Mouse (Mus musculus): ENCODE measurements around the gene Usf1. TPM values are rescaled to one million over a fixed set of nuclear protein-coding genes. Genes with fewer than 3 reads are reported as not detected.

The Usf1 gene
- polyA plus RNA-seq, 1 experiment from 2014 or later: 106 TPM

DNA sequence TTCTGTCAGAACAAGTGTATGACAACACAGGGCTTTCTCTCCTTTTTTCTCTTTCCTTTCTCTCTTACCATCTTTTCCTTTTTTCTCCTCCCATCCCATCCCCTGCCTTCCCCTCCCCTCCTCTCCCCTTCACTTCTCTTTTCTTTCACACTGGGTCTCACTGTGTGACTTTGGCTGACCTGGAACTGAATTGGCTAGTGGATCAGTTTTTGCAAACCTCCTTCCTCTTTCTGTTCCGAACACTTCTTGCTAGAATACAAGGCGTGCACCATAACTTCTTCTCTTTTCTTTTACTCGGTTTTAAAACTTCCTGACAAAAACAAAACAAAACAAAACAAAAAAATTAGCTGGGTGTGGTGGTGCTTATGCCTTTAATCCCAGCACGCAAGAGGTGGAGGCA lies 55.5 kb downstream of the Usf1 start:
- CTCF ChIA-PET: interaction anchor here (1.0 kb wide), 1 partner anchor 26 kb away, joined by 3 read pairs; no protein-coding TSS in a partner anchor
- no peak for ATAC-seq
- no peaks in the 10 kb centered on the region for H3K27me3 ChIP-seq
- DNase-seq (ENCODE audit: low read depth, low spot score): no peak
- in situ Hi-C loops (cut with MboI; ENCODE audit: low pct_unique_long_range_greater_than_20kb): no loop called here
- POLR2A ChIA-PET: interaction anchor here (1.5 kb wide), 1 partner anchor 26 kb away, joined by 4 read pairs; no protein-coding TSS in a partner anchor
- TF ChIP-seq CTCF (IDR thresholded peaks at IDR 0.05): no peak

Other genes starting within 250 kb of the Usf1 start
- 0.08 TPM for gene Pcp4l1, start 215.0 kb upstream of the Usf1 start, polyA plus RNA-seq (2021)
- 0.54 TPM for gene Nr1i3, start 197.3 kb upstream of the Usf1 start, polyA plus RNA-seq (2021)
- gene Tomm40l, start 188.8 kb upstream of the Usf1 start, polyA plus RNA-seq (2021): 65.5 TPM
- not detected for gene Apoa2, start 186.3 kb upstream of the Usf1 start, polyA plus RNA-seq (2021)
- gene Fcer1g, start 176.9 kb upstream of the Usf1 start, polyA plus RNA-seq (2021): 0.49 TPM
- 21.8 TPM for gene Adamts4, start 160.9 kb upstream of the Usf1 start, polyA plus RNA-seq (2021)
- 436 TPM for gene Ndufs2, start 159.9 kb upstream of the Usf1 start, polyA plus RNA-seq (2021)
- gene B4galt3, start 141.0 kb upstream of the Usf1 start, polyA plus RNA-seq (2021): 57.5 TPM
- gene Ppox, start 130.1 kb upstream of the Usf1 start, polyA plus RNA-seq (2021): 41.9 TPM
- gene Usp21, start 123.3 kb upstream of the Usf1 start, polyA plus RNA-seq (2021): 64.9 TPM
- gene Ufc1, start 116.3 kb upstream of the Usf1 start, polyA plus RNA-seq (2021): 117 TPM
- gene Dedd, start 82.2 kb upstream of the Usf1 start, polyA plus RNA-seq (2021): 55.0 TPM
- gene Nit1, start 65.7 kb upstream of the Usf1 start, polyA plus RNA-seq (2021): 74.1 TPM
- 164 TPM for gene Pfdn2, start 65.6 kb upstream of the Usf1 start, polyA plus RNA-seq (2021)
- gene Klhdc9, start 50.5 kb upstream of the Usf1 start, polyA plus RNA-seq (2021): not detected
- 0.04 TPM for gene Nectin4, start 41.2 kb upstream of the Usf1 start, polyA plus RNA-seq (2021)
- not detected for gene Arhgap30, start 22.4 kb upstream of the Usf1 start, polyA plus RNA-seq (2021)
- 1.2 TPM for gene Tstd1, start 7.6 kb downstream of the Usf1 start, polyA plus RNA-seq (2021)
- gene F11r, start 26.2 kb downstream of the Usf1 start, polyA plus RNA-seq (2021): 33.8 TPM
- 5.5 TPM for gene Alyref2, start 92.2 kb downstream of the Usf1 start, polyA plus RNA-seq (2021)
- 1.0 TPM for gene Itln1, start 124.0 kb downstream of the Usf1 start, polyA plus RNA-seq (2021)
- not detected for gene Cd244a, start 147.9 kb downstream of the Usf1 start, polyA plus RNA-seq (2021)
- not detected for gene Ly9, start 196.1 kb downstream of the Usf1 start, polyA plus RNA-seq (2021)
- gene Slamf7, start 241.7 kb downstream of the Usf1 start, polyA plus RNA-seq (2021): not detected

Measured in Patski (cell line).